Mouse (Mus musculus) megakaryocyte, embryonic 14.5 days (primary cell): ENCODE results near the gene Ackr3. TPM values are rescaled to one million over a fixed set of nuclear protein-coding genes. Genes with fewer than 3 reads are reported as not detected.

ENCODE experiments used
- H3K27me3 ChIP-seq: replicated peaks from 2 replicates; pipeline ENCODE3; 2012; ENCODE audit warnings: inconsistent platforms
- H3K36me3 ChIP-seq: replicated peaks from 2 replicates; pipeline ENCODE3; 2012; ENCODE audit warnings: low read length, inconsistent platforms, mixed read lengths
- H3K4me1 ChIP-seq: 2 replicates; pipeline ENCODE4 v1.6.1; 2012; ENCODE audit warnings: inconsistent platforms
- H3K4me3 ChIP-seq: replicated peaks from 2 replicates; pipeline ENCODE3; 2012; ENCODE audit warnings: moderate library complexity, mild to moderate bottlenecking, inconsistent platforms
- H3K9me3 ChIP-seq: 2 replicates; pipeline ENCODE4 v1.6.1; 2012; ENCODE audit warnings: inconsistent platforms
- FLI1 ChIP-seq: IDR thresholded peaks from 2 replicates; pipeline ENCODE4 v1.6.1; 2012; ENCODE audit warnings: low read length, inconsistent platforms, mixed read lengths
- GATA1 ChIP-seq: IDR thresholded peaks from 3 replicates; pipeline ENCODE4 v1.6.1; 2012; ENCODE audit warnings: mixed read lengths, low read length, inconsistent platforms, borderline replicate concordance
- polyA plus RNA-seq: library from polyadenylated mRNA; stranded (reverse); fragments of >175 nt; gene quantifications from 2 replicates; pipeline ENCODE4 v1.2.3, GENCODE M21; 2012; ENCODE audit warnings: low replicate concordance; ENCODE audit not compliant: insufficient read depth

Gene Ackr3
- polyA plus RNA-seq, 1 experiment: 0.13 TPM

- no peaks in the 10 kb centered on the region for H3K9me3 ChIP-seq
- H3K36me3 ChIP-seq: no peaks in the 10 kb centered on the region
- H3K4me3 ChIP-seq: no peak overlapping the region
- no peaks in the 10 kb centered on the region for H3K4me1 ChIP-seq
- no peak for TF ChIP-seq GATA1
- TF ChIP-seq FLI1: no peak
- H3K27me3 ChIP-seq: peaks cover 4% of the 10 kb centered on the region
These were observed 44.2 kb downstream of the Ackr3 start for GRCm38 (mm10) chr1:90247756-90248541.

GRCm38 (mm10) chr1:90248966-90249735 is 45.4 kb downstream of the Ackr3 start:
- no peak for TF ChIP-seq FLI1
- no peak for TF ChIP-seq GATA1
- peaks cover 4% of the 10 kb centered on the region for H3K27me3 ChIP-seq
- H3K4me1 ChIP-seq: no peaks in the 10 kb centered on the region
- no peak overlapping the region for H3K4me3 ChIP-seq
- no peaks in the 10 kb centered on the region for H3K36me3 ChIP-seq
- no peaks in the 10 kb centered on the region for H3K9me3 ChIP-seq

- no peak overlapping the region for H3K4me3 ChIP-seq
- H3K4me1 ChIP-seq: no peaks in the 10 kb centered on the region
- H3K36me3 ChIP-seq: no peaks in the 10 kb centered on the region
- peaks cover 4% of the 10 kb centered on the region for H3K27me3 ChIP-seq
- TF ChIP-seq GATA1 (no peak), FLI1 (no peak)
- no peaks in the 10 kb centered on the region for H3K9me3 ChIP-seq
These were observed 46.6 kb downstream of the Ackr3 start for GRCm38 (mm10) chr1:90250419-90250818.

GRCm38 (mm10) chr1:90251156-90251555 is 47.4 kb downstream of the Ackr3 start:
- TF ChIP-seq GATA1: no peak
- no peaks in the 10 kb centered on the region for H3K9me3 ChIP-seq
- no peaks in the 10 kb centered on the region for H3K4me1 ChIP-seq
- H3K4me3 ChIP-seq: no peak overlapping the region
- no peaks in the 10 kb centered on the region for H3K36me3 ChIP-seq
- H3K27me3 ChIP-seq: peaks cover 4% of the 10 kb centered on the region

- Histone ChIP-seq H3K4me3 (no peak overlapping the region), H3K36me3 (no peaks in the 10 kb centered on the region), H3K27me3 (peaks cover 4% of the 10 kb centered on the region), H3K4me1 (no peaks in the 10 kb centered on the region), H3K9me3 (no peaks in the 10 kb centered on the region)
- TF ChIP-seq GATA1 (no peak), FLI1 (no peak)
These were observed 49.7 kb downstream of the Ackr3 start for GRCm38 (mm10) chr1:90253465-90253864.

- no peak for TF ChIP-seq FLI1
- no peak for TF ChIP-seq GATA1
- no peaks in the 10 kb centered on the region for H3K27me3 ChIP-seq
- H3K9me3 ChIP-seq: no peaks in the 10 kb centered on the region
- H3K4me1 ChIP-seq: no peaks in the 10 kb centered on the region
- H3K4me3 ChIP-seq: no peak overlapping the region
- H3K36me3 ChIP-seq: no peaks in the 10 kb centered on the region
These were observed 54.6 kb downstream of the Ackr3 start for GRCm38 (mm10) chr1:90258253-90258887.

- Histone ChIP-seq H3K4me3 (no peak overlapping the region), H3K27me3 (no peaks in the 10 kb centered on the region), H3K9me3 (no peaks in the 10 kb centered on the region), H3K36me3 (no peaks in the 10 kb centered on the region), H3K4me1 (no peaks in the 10 kb centered on the region)
- TF ChIP-seq GATA1 (no peak), FLI1 (no peak)
These were observed 57.2 kb downstream of the Ackr3 start for GRCm38 (mm10) chr1:90260704-90261581.

GRCm38 (mm10) chr1:90262380-90262779 is 58.6 kb downstream of the Ackr3 start:
- no peaks in the 10 kb centered on the region for H3K27me3 ChIP-seq
- no peaks in the 10 kb centered on the region for H3K36me3 ChIP-seq

More at GRCm38 (mm10) chr1:90262380-90262779, 58.6 kb downstream of the Ackr3 start:
- Histone ChIP-seq H3K4me1 (no peaks in the 10 kb centered on the region), H3K4me3 (no peak overlapping the region), H3K9me3 (no peaks in the 10 kb centered on the region)
- TF ChIP-seq GATA1 (no peak), FLI1 (no peak)

Other genes with a start within 250 kb of the Ackr3 start
- not detected in 2 replicates for gene Asb18, start 189.3 kb upstream of the Ackr3 start, polyA plus RNA-seq
- not detected in 2 replicates for gene Iqca, start 50.6 kb upstream of the Ackr3 start, polyA plus RNA-seq